Mouse (Mus musculus) adrenal gland, adult (tissue): ENCODE data around the gene Crtc3.

Source experiments
- DNase-seq, 2 experiments: peaks; one replicate each; pipeline ENCODE4 v3.0.0; 2022 to 2023; ENCODE audit warnings: low spot score in 1 of 2; ENCODE audit not compliant: inconsistent age in 2 of 2

Gene Crtc3

DNA sequence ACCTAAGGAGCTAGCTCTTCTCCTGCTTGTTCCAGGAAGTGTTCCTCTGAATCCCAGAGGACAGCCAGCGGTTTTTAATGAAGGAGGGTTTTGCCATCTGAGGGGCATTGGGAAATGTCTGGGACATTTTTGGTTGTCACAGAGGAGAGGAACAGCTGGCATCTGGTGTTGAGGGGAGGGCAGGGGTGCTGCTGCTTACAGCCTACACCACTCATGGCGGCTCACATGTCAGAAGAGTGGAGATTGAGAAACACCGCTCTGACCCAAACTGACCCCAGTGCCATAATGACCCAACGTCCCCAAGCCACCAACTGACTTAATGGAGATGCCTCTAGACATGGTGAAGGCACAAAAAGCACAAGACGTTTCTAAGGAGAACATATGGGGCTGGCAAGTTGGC is 126.7 kb downstream of the Crtc3 start:
- no peak for DNase-seq

DNA sequence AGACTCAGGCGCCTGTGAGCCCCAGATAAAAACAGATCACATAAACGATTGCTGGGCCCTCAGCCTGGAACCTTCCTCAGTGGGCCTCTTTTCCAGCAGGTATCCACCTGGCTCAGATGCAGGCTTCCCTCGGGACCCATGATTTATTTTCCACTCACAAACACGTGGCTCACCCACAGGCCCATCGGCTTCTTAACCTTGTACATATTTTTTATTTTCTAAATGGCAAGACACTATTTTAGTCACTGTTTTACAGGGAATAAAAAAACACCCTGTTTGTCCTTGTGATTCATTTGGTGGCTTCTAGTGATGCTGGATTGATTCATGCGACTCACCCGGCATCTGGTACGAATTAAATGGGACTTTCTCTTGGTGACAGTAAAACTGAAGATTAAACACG is 127.4 kb downstream of the Crtc3 start:
- peak; percentile 64 to 84 for DNase-seq

DNA sequence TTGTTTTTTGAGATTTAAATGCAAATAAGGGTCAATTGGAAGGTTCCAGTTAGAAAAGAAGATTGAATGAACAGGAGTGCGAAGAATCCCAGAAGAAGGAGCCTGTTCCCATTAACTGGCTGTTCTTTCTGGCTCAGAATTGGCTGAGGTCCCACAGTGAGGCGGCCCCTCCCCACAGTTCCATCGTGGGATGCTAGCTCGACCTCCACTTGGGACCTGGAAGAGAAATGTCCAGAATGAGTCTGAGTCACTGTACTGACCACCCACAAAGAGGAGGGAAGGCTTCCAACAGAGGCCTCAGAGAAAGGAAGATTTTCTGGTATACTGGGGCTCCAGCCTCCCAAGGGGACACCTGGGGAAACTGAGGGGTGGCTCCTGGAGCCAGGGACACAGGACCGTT is 130.1 kb downstream of the Crtc3 start:
- DNase-seq = no peak

DNA sequence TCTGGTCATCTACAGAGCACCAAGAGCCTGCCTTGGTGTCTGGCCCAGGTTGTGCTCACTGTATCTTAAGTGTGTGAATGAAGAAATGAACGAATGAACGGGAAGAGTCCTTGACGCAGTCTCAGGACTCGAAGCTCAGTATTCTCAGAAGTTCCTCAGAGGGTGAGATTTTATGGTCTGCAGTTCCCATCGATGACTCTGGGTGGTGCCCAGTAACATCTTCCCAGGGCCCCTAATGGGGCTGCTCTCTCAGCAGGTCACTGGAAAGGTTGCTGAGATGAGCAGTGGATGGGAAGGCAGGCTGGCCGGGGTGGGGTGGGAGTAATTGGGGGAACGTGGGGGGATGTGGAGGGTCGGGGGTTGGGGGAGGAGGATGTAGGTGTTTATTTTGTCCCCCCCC is 130.6 kb downstream of the Crtc3 start:
- DNase-seq = no peak

DNA sequence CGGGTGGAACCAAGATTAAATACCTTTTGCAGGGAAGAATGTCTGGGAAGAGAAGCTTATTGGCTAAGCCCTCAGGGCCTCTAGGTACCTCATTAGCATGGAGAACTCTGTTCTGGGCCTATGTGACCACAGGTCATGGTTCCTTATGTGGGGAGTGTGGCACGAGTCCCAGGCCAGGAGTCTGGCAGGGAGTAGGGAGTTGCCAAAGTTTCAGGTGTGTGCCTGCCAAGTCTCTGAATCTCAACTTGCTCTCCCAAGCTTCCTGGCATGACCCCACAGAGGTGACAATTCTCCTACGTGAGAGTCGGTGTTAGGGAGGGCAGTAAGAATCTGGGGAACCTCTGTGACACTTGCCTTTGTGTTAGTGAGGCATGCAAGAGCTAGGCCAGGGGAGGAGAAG is 131.5 kb downstream of the Crtc3 start:
- no peak for DNase-seq

DNA sequence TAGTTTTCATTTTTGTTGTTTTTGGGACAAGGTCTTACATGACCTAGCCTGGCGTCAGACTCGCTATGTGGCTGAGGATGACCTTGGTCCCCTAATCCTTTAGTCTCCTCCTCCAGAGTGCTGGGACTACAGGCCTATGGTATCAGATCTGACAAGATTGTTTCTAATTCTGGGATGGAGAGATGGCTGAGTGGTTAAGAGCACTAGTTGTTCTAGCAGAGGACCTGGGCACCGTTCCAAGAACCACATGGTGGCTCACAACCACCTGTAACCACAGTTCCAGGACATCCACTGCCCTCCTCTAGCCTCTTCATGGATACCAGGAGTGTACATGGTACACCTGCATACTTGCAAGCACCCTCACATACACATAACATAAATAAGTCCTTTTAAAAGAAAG is 132.5 kb downstream of the Crtc3 start:
- DNase-seq = peak; percentile 56 to 80

DNA sequence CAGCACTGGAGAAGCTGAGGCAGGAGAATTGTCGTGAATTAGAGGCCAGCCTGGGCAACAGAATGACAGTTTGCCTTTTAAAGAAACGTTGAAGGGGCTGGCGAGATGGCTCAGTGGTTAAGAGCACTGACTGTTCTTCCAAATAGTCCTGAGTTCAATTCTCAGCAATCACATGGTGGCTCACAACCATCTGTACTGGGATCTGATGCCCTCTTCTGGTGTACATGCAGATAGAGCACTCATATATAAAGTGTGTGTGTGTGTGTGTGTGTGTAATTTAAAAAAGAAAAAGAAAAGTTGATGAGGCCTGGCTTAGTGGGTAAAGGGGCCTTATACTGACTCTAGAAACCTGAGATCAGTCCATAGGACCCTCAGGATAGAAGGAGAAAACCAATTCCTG is 133.5 kb downstream of the Crtc3 start:
- DNase-seq = no peak

DNA sequence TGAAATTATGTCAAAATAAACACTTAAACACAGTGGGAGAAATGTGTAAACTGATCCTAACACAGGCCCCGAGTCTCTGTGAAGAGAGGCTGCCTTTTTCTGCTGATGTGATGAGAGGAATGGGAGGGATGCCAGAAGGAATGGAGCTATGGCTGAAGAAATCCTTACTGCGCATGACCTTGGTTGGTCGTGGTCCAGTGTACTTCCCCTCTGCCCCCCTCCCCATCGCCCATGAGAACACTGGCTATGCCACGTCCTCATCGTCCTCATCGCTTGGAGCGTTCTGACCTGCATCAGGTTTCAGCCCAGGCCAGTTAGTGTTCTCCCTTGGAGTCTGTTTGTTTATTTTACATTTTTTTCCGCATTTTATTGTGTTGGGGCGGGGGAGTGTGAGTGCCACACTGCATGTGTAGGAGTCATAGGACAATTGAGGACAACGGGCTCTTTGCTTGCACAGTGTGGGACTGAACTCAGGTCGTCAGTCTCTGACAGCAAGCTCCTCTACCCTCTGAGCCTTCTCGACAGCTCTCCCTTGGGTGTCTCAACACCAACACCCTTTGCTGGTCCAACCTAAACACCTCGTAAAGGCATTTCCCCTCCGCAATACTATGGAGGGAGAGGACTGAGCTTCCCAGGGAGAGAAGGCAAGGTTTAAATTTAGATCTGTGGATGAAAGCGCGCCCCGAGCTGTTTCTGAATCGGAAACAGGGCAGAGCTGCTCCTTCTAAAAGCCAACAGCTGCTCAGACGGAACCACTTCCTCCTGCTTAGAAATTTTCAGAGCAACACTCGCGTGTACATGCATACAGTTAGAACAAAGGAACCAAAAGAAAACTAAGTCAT is 134.3 kb downstream of the Crtc3 start:
- no peak for DNase-seq

DNA sequence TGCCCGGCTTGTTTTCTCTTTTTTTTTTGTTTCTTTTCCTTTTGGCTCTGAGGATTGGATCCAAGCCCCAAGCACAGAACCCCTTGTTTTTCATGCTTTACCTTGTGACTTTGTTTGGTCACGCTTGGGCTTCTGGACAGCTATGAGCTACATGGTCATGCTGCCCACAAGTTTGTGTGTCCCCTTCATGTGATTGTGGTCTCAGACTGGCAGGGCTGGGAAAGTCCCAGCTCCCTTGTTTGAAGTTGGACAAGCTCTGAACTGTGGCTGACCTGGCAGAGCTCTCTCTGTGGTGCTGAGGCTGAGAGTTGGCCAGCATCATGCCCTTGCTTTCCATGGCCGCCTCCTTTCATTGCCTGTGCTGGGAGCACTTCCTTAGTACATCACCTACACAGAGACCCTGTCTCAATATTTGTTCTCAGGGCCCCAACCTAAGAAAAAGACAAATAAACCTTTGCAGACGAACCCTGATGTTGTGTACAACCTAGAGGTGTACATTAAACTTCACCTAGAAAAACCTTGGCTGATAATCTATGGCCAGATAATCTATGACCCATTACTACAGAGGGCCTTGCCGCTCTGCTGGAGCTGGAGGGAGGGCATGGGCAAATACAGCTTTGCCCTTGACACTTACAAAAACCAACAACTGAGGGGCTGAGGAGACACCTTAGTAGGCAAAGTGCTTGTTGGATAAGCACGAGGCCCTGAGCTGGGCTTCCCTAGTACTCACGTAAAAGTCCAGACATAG is 140.0 kb downstream of the Crtc3 start:
- no peak for DNase-seq

DNA sequence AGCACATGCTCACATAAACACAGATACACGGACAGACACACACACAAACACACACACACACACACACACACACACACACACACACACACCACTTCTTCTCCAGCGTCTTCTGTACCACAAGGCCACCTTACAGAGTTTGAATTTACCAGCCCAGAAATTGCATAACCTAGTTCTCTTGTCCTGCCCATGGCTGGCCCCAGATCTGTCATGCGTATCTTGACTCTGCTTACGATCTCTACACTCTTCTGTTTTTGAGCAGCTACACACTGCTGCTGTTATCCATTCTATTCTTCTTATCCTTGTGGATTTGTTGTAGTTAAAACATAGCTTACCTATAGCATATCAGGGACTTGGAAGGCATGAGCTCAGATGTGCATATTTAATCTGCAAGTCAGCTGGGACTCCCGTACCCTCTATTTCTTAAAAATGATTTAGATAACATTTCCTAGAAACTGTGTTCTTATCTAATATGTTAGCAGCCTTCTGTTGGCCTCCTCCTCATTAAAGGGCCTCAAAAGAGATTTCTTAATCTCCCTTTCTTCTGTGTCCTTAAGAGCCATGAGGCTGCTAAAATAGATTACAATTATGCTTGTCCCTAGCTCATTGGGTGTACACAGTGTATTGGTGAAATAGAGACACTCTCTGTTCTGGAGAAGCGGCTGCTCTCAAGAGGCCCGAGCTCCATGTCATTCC is 146.4 kb downstream of the Crtc3 start:
- no peak for DNase-seq

DNA sequence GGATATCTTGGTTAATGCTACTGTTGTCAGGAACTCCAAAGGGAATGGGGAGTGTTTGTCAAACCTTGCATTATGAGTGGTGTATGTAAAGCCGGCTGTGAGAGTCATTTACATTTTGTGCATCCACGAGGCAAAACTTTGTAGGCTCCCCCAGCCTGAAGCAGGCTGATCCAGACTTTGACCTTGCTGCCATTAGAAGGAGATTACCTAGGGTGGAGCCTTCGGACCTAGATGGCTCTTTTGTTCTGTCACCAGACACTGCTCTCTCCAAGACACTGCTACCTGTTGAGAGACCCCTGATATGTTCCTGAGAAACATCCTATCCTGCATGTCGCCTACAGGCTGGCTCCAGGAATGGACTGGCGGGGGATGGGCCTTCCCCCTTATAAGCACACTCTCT is 149.1 kb downstream of the Crtc3 start:
- DNase-seq = no peak
